In the genomic region with DNA sequence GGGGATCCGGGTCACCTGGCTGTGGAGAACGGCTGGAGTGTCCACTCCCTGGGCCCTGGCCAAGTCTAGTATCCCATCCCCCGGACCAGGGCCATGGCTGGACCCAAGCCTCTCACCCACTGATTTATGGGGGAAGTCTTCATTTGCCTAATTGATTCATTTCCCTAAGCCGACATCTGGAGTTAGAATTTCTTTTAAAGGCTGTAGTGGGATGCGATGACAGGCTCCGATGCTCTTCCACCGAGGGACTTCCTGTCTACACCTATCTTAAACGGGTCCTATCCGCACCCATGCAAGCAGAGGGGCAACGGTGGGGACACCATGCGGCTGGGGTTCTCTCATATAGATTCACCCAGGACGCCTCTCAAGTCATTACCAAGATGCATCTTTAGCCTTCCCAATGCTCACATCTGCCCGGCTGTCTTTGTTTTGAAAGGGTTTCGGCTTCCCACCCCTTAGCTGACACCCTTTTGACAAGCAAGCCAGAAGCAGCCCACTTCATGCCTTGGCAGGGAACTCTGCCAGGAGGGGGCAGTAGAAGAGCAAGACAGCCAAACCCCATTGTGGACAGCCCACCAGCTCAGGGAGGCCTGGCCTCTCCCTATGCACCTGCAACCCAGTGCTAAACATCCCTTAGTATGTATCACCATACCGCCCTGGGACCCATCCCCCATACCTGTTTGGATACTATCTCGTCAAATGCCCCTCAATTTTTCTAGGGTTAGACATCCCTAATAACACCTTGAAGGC, we compare ENCODE assay signal across 8 mouse cellular contexts.
DNase-seq lines count a peak whose midpoint lies in the region; ATAC-seq and TF ChIP-seq lines count a peak whose summit lies in the region.

No protein-coding gene starts in this region.

- peak; percentile 6 for DNase-seq in kidney, adult 18-20 months
- no peak for DNase-seq in kidney, adult 11 months
- peak; percentile 57 for DNase-seq in brain, adult 2 months (ENCODE audit: low read depth, low spot score)
- peak; percentile 76 for DNase-seq in forebrain, postnatal 0 days
- DNase-seq in kidney, postnatal 4 days, result peak; percentile 75 to 78
- peak; percentile 11 for DNase-seq in retina, postnatal 7 days (ENCODE audit: low read depth, low spot score)

- 31% methylated on average over 16 of the region's 16 CpGs for WGBS in forebrain, postnatal 0 days
- WGBS in lung, embryonic 16.5 days, result 33% methylated on average over 16 of the region's 16 CpGs

- no peaks in the 10 kb centered on the region for H3K9me3 ChIP-seq in forebrain, postnatal 0 days (ENCODE audit: low read length)
- H3K9me3 ChIP-seq in lung, embryonic 16.5 days (ENCODE audit: control insufficient read depth, low read length), result no peaks in the 10 kb centered on the region

- no peak overlapping the region for H3K4me3 ChIP-seq in forebrain, postnatal 0 days (ENCODE audit: low read depth, low read length)
- H3K4me3 ChIP-seq in lung, embryonic 16.5 days (ENCODE audit: low read length), result no peak overlapping the region

- TF ChIP-seq CTCF in forebrain, postnatal 0 days (IDR thresholded peaks at IDR 0.05; ENCODE audit: low read depth), result peak; percentile 70

- 0 out of 2 replicates have a peak, but pooled peaks cover 16% of the 10 kb centered on the region for H3K4me1 ChIP-seq in forebrain, postnatal 0 days (ENCODE audit: insufficient read depth)
- H3K4me1 ChIP-seq in lung, embryonic 16.5 days (replicated peaks; ENCODE audit: control insufficient read depth, insufficient read depth, low read length), result no peaks in the 10 kb centered on the region

- peak overlapping the region; percentile 54 for H3K27ac ChIP-seq in forebrain, postnatal 0 days (ENCODE audit: low read depth, low read length)
- no peak overlapping the region for H3K27ac ChIP-seq in lung, embryonic 16.5 days (ENCODE audit: low read length)

- H3K9ac ChIP-seq in forebrain, postnatal 0 days, result no peak overlapping the region
- no peak overlapping the region for H3K9ac ChIP-seq in lung, embryonic 16.5 days (ENCODE audit: low read length)

- H3K27me3 ChIP-seq in forebrain, postnatal 0 days (ENCODE audit: insufficient read depth, low read length), result no peaks in the 10 kb centered on the region
- H3K27me3 ChIP-seq in lung, embryonic 16.5 days (ENCODE audit: control insufficient read depth, insufficient read depth, low read depth, low read length), result no peaks in the 10 kb centered on the region; the same call in 1 of the 2 replicates

- peak; percentile 62; the same call in 1 of the 2 replicates for ATAC-seq in forebrain, postnatal 0 days
- ATAC-seq in lung, embryonic 16.5 days (ENCODE audit: low read depth), result peak; percentile 45; the same call in 1 of the 2 replicates
- no peak for ATAC-seq in megakaryocyte-erythroid progenitor cell, adult 5-6 weeks (replicated peaks; ENCODE audit: low FRiP score, low TSS enrichment, poor library complexity, severe bottlenecking)

- no peaks in the 10 kb centered on the region for H3K36me3 ChIP-seq in forebrain, postnatal 0 days (ENCODE audit: insufficient read depth)
- no peaks in the 10 kb centered on the region for H3K36me3 ChIP-seq in lung, embryonic 16.5 days (ENCODE audit: control insufficient read depth, insufficient read depth, low read length)

- H3K4me2 ChIP-seq in forebrain, postnatal 0 days (ENCODE audit: low read depth), result peak overlapping the region; percentile 4; the same call in 1 of the 2 replicates
- no peak overlapping the region for H3K4me2 ChIP-seq in lung, embryonic 16.5 days (ENCODE audit: low read depth, low read length)
